ENCODE assay signal across 9 mouse cellular contexts in genomic region chr12:113103846-113104451, GRCm38 (mm10). TPM values are rescaled to one million over a fixed set of nuclear protein-coding genes. Genes with fewer than 3 reads are reported as not detected.
DNase-seq lines count a peak whose midpoint lies in the region; ATAC-seq and TF ChIP-seq lines count a peak whose summit lies in the region.
"Had no signal": no experiment of that assay in that cellular context is flagged by ENCODE, and none has a peak within 500 bp of the region (broad histone marks: within the 10 kb centered on the region; RNA-seq: fewer than 3 reads in every experiment).

No protein-coding gene starts in this region.

- WGBS in kidney, embryonic 15.5 days, result 89% methylated on average over 8 of the region's 8 CpGs

- peaks cover 49% of the 10 kb centered on the region for H3K4me1 ChIP-seq in kidney, embryonic 15.5 days

- no peak overlapping the region for H3K4me3 ChIP-seq in gastrocnemius, adult 2 months
- no peak overlapping the region for H3K4me3 ChIP-seq in kidney, embryonic 15.5 days (replicated peaks)
- H3K4me3 ChIP-seq: limb, embryonic 13.5 days had no signal

- H3K4me2 ChIP-seq in kidney, embryonic 15.5 days, result no peak overlapping the region
- H3K4me2 ChIP-seq: limb, embryonic 13.5 days had no signal

- intact Hi-C loops in gastrocnemius, adult 2 months (cut with DNase I), result loop anchor here (5.0 to 10.0 kb wide), 2 partner anchors 97 to 229 kb away; no protein-coding TSS in a partner anchor
- intact Hi-C loops in gastrocnemius, postnatal 36 days (cut with DNase I), result no loop called here
- intact Hi-C loops in left cerebral cortex, postnatal 25 days (cut with DNase I), result loop anchor here (5.0 kb wide), 1 partner anchor 87 kb away; no protein-coding TSS in a partner anchor

- peaks cover 24% of the 10 kb centered on the region for H3K36me3 ChIP-seq in kidney, embryonic 15.5 days

- no peak overlapping the region for H3K27ac ChIP-seq in gastrocnemius, adult 2 months
- no peak overlapping the region for H3K27ac ChIP-seq in kidney, embryonic 15.5 days
- H3K27ac ChIP-seq: limb, embryonic 13.5 days had no signal

- no peak overlapping the region for H3K9ac ChIP-seq in kidney, embryonic 15.5 days
- H3K9ac ChIP-seq: limb, embryonic 13.5 days had no signal

- DNase-seq in gastrocnemius, adult 2 months, result peak; percentile 32
- DNase-seq in gastrocnemius, postnatal 36 days, result no peak
- DNase-seq in thymus, postnatal 25 days, result peak; percentile 32
- no peak for DNase-seq in thymus, adult 18-20 months
- DNase-seq in urinary bladder, adult 18-20 months (ENCODE audit: low spot score in 2 of 2), result no peak
- no peak for DNase-seq in right cerebral cortex, postnatal 4 days
- DNase-seq in left cerebral cortex, postnatal 25 days (ENCODE audit: low spot score in 2 of 2), result no peak

- no peaks in the 10 kb centered on the region for H3K27me3 ChIP-seq in kidney, embryonic 15.5 days
- H3K27me3 ChIP-seq: limb, embryonic 13.5 days had no signal

- ATAC-seq in kidney, embryonic 15.5 days (replicated peaks; ENCODE audit: low FRiP score), result peak; percentile 3; the same call in 1 of the 2 replicates

- TF ChIP-seq CTCF in gastrocnemius, adult 2 months (IDR thresholded peaks at IDR 0.05), result peak; percentile 40

- no peaks in the 10 kb centered on the region for H3K9me3 ChIP-seq in kidney, embryonic 15.5 days (replicated peaks)

RNA-seq across cellular contexts. Expression of gene Mta1, which starts 5.9 kb away (rescaled TPM):
- 10 to 100 TPM; 36.2 to 41.5 TPM for total RNA-seq in gastrocnemius, adult 2 months (2021)
- total RNA-seq in gastrocnemius, postnatal 36 days (2021), result 10 to 100 TPM; 32.3 to 36.1 TPM
- 16.0 and 16.3 TPM in 2 replicates for polyA plus RNA-seq in kidney, embryonic 15.5 days (2015; fragmentation: Nextera tagmentation; extraction: Ambion mirVana)
- total RNA-seq in left cerebral cortex, postnatal 25 days (2021), result 10 to 100 TPM; 76.7 to 82.7 TPM

RNA-seq across cellular contexts. Expression of gene Tex22, which starts 29.6 kb away (rescaled TPM):
- not detected for total RNA-seq in gastrocnemius, adult 2 months (2021)
- under 1 TPM; 0.22 to 0.31 TPM for total RNA-seq in gastrocnemius, postnatal 36 days (2021)
- 0.80 TPM in 1 of 2 replicates, not detected in the other for polyA plus RNA-seq in kidney, embryonic 15.5 days (2015; fragmentation: Nextera tagmentation; extraction: Ambion mirVana)
- under 1 TPM in 1 of 2 experiments, not detected in 1; 0.44 TPM for total RNA-seq in left cerebral cortex, postnatal 25 days (2021)

RNA-seq across cellular contexts. Expression of gene Crip2, which starts 36.1 kb away (rescaled TPM):
- total RNA-seq in gastrocnemius, adult 2 months (2021), result 10 to 100 TPM; 32.4 to 41.1 TPM
- 10 to 100 TPM; 30.9 to 39.3 TPM for total RNA-seq in gastrocnemius, postnatal 36 days (2021)
- polyA plus RNA-seq in kidney, embryonic 15.5 days (2015; fragmentation: Nextera tagmentation; extraction: Ambion mirVana), result 203 and 210 TPM in 2 replicates
- total RNA-seq in left cerebral cortex, postnatal 25 days (2021), result 100 to 1,000 TPM; 160 to 161 TPM

RNA-seq across cellular contexts. Expression of gene Crip1, which starts 42.2 kb away (rescaled TPM):
- 100 to 1,000 TPM in 1 of 2 experiments, 10 to 100 TPM in 1; 71.2 to 113 TPM for total RNA-seq in gastrocnemius, adult 2 months (2021)
- total RNA-seq in gastrocnemius, postnatal 36 days (2021), result 10 to 100 TPM; 73.5 to 88.6 TPM
- 309 and 310 TPM in 2 replicates for polyA plus RNA-seq in kidney, embryonic 15.5 days (2015; fragmentation: Nextera tagmentation; extraction: Ambion mirVana)
- 10 to 100 TPM; 12.4 to 15.2 TPM for total RNA-seq in left cerebral cortex, postnatal 25 days (2021)

RNA-seq across cellular contexts. Expression of gene Tedc1, which starts 52.3 kb away (rescaled TPM):
- not detected for total RNA-seq in gastrocnemius, adult 2 months (2021)
- under 1 TPM; 0.56 to 0.67 TPM for total RNA-seq in gastrocnemius, postnatal 36 days (2021)
- 40.2 and 42.0 TPM in 2 replicates for polyA plus RNA-seq in kidney, embryonic 15.5 days (2015; fragmentation: Nextera tagmentation; extraction: Ambion mirVana)
- 1 to 10 TPM; 1.4 to 1.8 TPM for total RNA-seq in left cerebral cortex, postnatal 25 days (2021)

Comparison
In these comparisons a context has a peak if more than half of its experiments do, and no peak if none do; other contexts are left out.
1. DNase-seq: peak in gastrocnemius, adult 2 months (single experiment) and thymus, postnatal 25 days (single experiment); none in gastrocnemius, postnatal 36 days (0 of 2), thymus, adult 18-20 months (0 of 2), urinary bladder, adult 18-20 months (0 of 2), right cerebral cortex, postnatal 4 days (single experiment) and left cerebral cortex, postnatal 25 days (0 of 2).